Comparison of ENCODE assay signal across 24 mouse cellular contexts in genomic region chr4:123289038-123289437, GRCm38 (mm10). TPM values are rescaled to one million over a fixed set of nuclear protein-coding genes. Genes with fewer than 3 reads are reported as not detected.
A peak's percentile ranks its signal among the peaks of the same experiment; 100 is the strongest.
DNase-seq lines count a peak whose midpoint lies in the region; ATAC-seq and TF ChIP-seq lines count a peak whose summit lies in the region.
"Had no signal": no experiment of that assay in that cellular context is flagged by ENCODE, and none has a peak within 500 bp of the region (broad histone marks: within the 10 kb centered on the region; RNA-seq: fewer than 3 reads in every experiment).

No protein-coding gene starts in this region.

- 88% methylated on average over 12 of the region's 12 CpGs for WGBS in heart, embryonic 10.5 days
- 85% methylated on average over 12 of the region's 12 CpGs for WGBS in heart, adult 2 months
- 90% methylated on average over 12 of the region's 12 CpGs for WGBS in liver, embryonic 15.5 days (ENCODE audit: insufficient replicate concordance)
- 94% methylated on average over 12 of the region's 12 CpGs for WGBS in liver, postnatal 0 days (ENCODE audit: insufficient replicate concordance)

- peaks cover 8% of the 10 kb centered on the region for H3K9me3 ChIP-seq in erythroblast, embryonic 14.5 days (ENCODE audit: control insufficient read depth, low read length)
- H3K9me3 ChIP-seq in heart, embryonic 10.5 days = no peaks in the 10 kb centered on the region
- no peaks in the 10 kb centered on the region for H3K9me3 ChIP-seq in liver, embryonic 15.5 days (replicated peaks)
- H3K9me3 ChIP-seq in liver, postnatal 0 days (ENCODE audit: low read length) = no peaks in the 10 kb centered on the region
- H3K9me3 ChIP-seq: embryonic facial prominence, embryonic 10.5 days; forebrain, embryonic 12.5 days; heart, embryonic 12.5 days; hindbrain, embryonic 15.5 days had no signal

- H3K27ac ChIP-seq in heart, embryonic 10.5 days = no peak overlapping the region
- no peak overlapping the region for H3K27ac ChIP-seq in heart, adult 2 months
- H3K27ac ChIP-seq in liver, embryonic 15.5 days (replicated peaks) = peak overlapping the region; percentile 62
- no peak overlapping the region for H3K27ac ChIP-seq in liver, postnatal 0 days (ENCODE audit: low read depth)
- H3K27ac ChIP-seq: embryonic facial prominence, embryonic 10.5 days; forebrain, embryonic 12.5 days; hindbrain, embryonic 15.5 days had no signal

- H3K79me2 ChIP-seq in heart, adult 2 months (replicated peaks; ENCODE audit: control insufficient read depth, insufficient read depth, low read length) = no peaks in the 10 kb centered on the region

- TF ChIP-seq EP300 in heart, adult 2 months (IDR thresholded peaks at IDR 0.05; ENCODE audit: insufficient read depth, low read depth, low read length) = no peak
- TF ChIP-seq EP300 in liver, postnatal 0 days (IDR thresholded peaks at IDR 0.05; ENCODE audit: low read depth) = no peak

- TF ChIP-seq POLR2A in heart, adult 2 months (IDR thresholded peaks at IDR 0.05; ENCODE audit: insufficient read depth, low read depth, low read length) = no peak

- intact Hi-C loops in heart, adult 2 months (cut with DNase I) = no loop called here

- H3K36me3 ChIP-seq in erythroblast, embryonic 14.5 days (ENCODE audit: control insufficient read depth) = peaks cover 100% of the 10 kb centered on the region
- peaks cover 96% of the 10 kb centered on the region for H3K36me3 ChIP-seq in heart, embryonic 10.5 days
- peaks cover 8% of the 10 kb centered on the region for H3K36me3 ChIP-seq in heart, adult 2 months (ENCODE audit: control insufficient read depth, insufficient read depth, low read length)
- peaks cover 99% of the 10 kb centered on the region for H3K36me3 ChIP-seq in liver, embryonic 15.5 days (replicated peaks)
- peaks cover 87% of the 10 kb centered on the region for H3K36me3 ChIP-seq in liver, postnatal 0 days (replicated peaks; ENCODE audit: insufficient read depth, low read length)

- no peak for TF ChIP-seq CTCF in heart, adult 2 months (IDR thresholded peaks at IDR 0.05)
- TF ChIP-seq CTCF in liver, postnatal 0 days (IDR thresholded peaks at IDR 0.05; ENCODE audit: low read depth) = no peak

- no peak for ATAC-seq in erythroblast, adult 5-6 weeks (replicated peaks; ENCODE audit: low FRiP score, poor library complexity, severe bottlenecking)
- no peak for ATAC-seq in liver, embryonic 15.5 days (ENCODE audit: insufficient read depth)
- ATAC-seq in liver, postnatal 0 days = no peak
- ATAC-seq: activated CD4-positive, CD25-positive, alpha-beta regulatory T cell, adult 4 months; forebrain, postnatal 0 days; Patski had no signal

- H3K4me2 ChIP-seq in liver, embryonic 15.5 days = peak overlapping the region; percentile 73
- no peak overlapping the region for H3K4me2 ChIP-seq in liver, postnatal 0 days (ENCODE audit: low read depth, low read length)
- H3K4me2 ChIP-seq: forebrain, embryonic 12.5 days; heart, embryonic 12.5 days; hindbrain, embryonic 15.5 days had no signal

- H3K9ac ChIP-seq in heart, adult 2 months (ENCODE audit: low read depth, low read length) = no peak overlapping the region
- no peak overlapping the region for H3K9ac ChIP-seq in liver, embryonic 15.5 days
- H3K9ac ChIP-seq in liver, postnatal 0 days (replicated peaks) = no peak overlapping the region
- H3K9ac ChIP-seq: forebrain, embryonic 12.5 days; forebrain, postnatal 0 days; heart, embryonic 12.5 days; hindbrain, embryonic 15.5 days had no signal

- H3K4me3 ChIP-seq in erythroblast, embryonic 14.5 days (replicated peaks) = peak overlapping the region; percentile 66
- no peak overlapping the region for H3K4me3 ChIP-seq in heart, embryonic 10.5 days
- H3K4me3 ChIP-seq in heart, adult 2 months = no peak overlapping the region
- peak overlapping the region; percentile 74; the same call in 1 of the 2 replicates for H3K4me3 ChIP-seq in liver, embryonic 15.5 days (replicated peaks)
- no peak overlapping the region for H3K4me3 ChIP-seq in liver, postnatal 0 days (ENCODE audit: low read depth, low read length)
- H3K4me3 ChIP-seq: embryonic facial prominence, embryonic 10.5 days; forebrain, embryonic 12.5 days; heart, embryonic 12.5 days; hindbrain, embryonic 15.5 days had no signal

- DNase-seq in heart, embryonic 10.5 days (ENCODE audit: low spot score) = peak; percentile 73
- DNase-seq in heart, adult 2 months = no peak
- DNase-seq in liver, postnatal 0 days = no peak
- no peak for DNase-seq in ovary, postnatal 10 days (ENCODE audit: low spot score)
- DNase-seq: adrenal gland, postnatal 36 days; cerebellum, adult 2 months; cerebellum, postnatal 10 days; forebrain, postnatal 0 days; gastrocnemius, postnatal 25 days; heart, adult 18-20 months had no signal

- H3K27me3 ChIP-seq in erythroblast, embryonic 14.5 days (ENCODE audit: control insufficient read depth) = no peaks in the 10 kb centered on the region; the same call in 1 of the 2 replicates
- no peaks in the 10 kb centered on the region for H3K27me3 ChIP-seq in heart, embryonic 10.5 days (ENCODE audit: insufficient read depth, poor library complexity, severe bottlenecking)
- H3K27me3 ChIP-seq in heart, adult 2 months (ENCODE audit: control insufficient read depth, insufficient read depth, low read length) = no peaks in the 10 kb centered on the region
- H3K27me3 ChIP-seq in liver, embryonic 15.5 days = no peaks in the 10 kb centered on the region
- no peaks in the 10 kb centered on the region for H3K27me3 ChIP-seq in liver, postnatal 0 days (ENCODE audit: insufficient read depth, low read length)
- H3K27me3 ChIP-seq: forebrain, embryonic 12.5 days; heart, embryonic 12.5 days; hindbrain, embryonic 15.5 days; Patski had no signal

- peaks cover 64% of the 10 kb centered on the region for H3K4me1 ChIP-seq in erythroblast, embryonic 14.5 days (ENCODE audit: control insufficient read depth)
- peaks cover 33% of the 10 kb centered on the region for H3K4me1 ChIP-seq in heart, embryonic 10.5 days
- peaks cover 4% of the 10 kb centered on the region; the same call in 1 of the 2 replicates for H3K4me1 ChIP-seq in heart, adult 2 months (ENCODE audit: control insufficient read depth, insufficient read depth, low read length)
- peaks cover 46% of the 10 kb centered on the region for H3K4me1 ChIP-seq in liver, embryonic 15.5 days (replicated peaks)
- peaks cover 27% of the 10 kb centered on the region for H3K4me1 ChIP-seq in liver, postnatal 0 days (ENCODE audit: insufficient read depth)

RNA-seq across cellular contexts. Expression of gene Pabpc4, which starts 26.9 kb away (rescaled TPM):
- polyA plus RNA-seq in erythroblast, embryonic 14.5 days (2012) = 693 and 748 TPM in 2 replicates
- total RNA-seq in erythroblast, adult 5-6 weeks (2015; ENCODE audit: low replicate concordance) = 139 and 182 TPM in 2 replicates
- 218 and 250 TPM in 2 replicates for total RNA-seq in erythroblast, adult 5-6 weeks (2017; ENCODE audit: low replicate concordance)
- polyA plus RNA-seq in heart, embryonic 10.5 days (2016; fragmentation: Nextera tagmentation; extraction: Ambion mirVana) = 70.4 and 73.3 TPM in 2 replicates
- total RNA-seq in heart, adult 2 months (2021) = 100 to 1,000 TPM; 336 to 376 TPM
- 207 and 299 TPM in 2 replicates for polyA plus RNA-seq in heart, adult 2 months (2012; rRNA removed)
- polyA plus RNA-seq in liver, embryonic 15.5 days (2015; fragmentation: Nextera tagmentation; extraction: Ambion mirVana) = 79.4 and 99.7 TPM in 2 replicates
- 31.5 and 33.2 TPM in 2 replicates for polyA plus RNA-seq in liver, postnatal 0 days (2015; fragmentation: Nextera tagmentation; extraction: Ambion mirVana)

RNA-seq across cellular contexts. Expression of gene Oxct2a, which starts 34.4 kb away (rescaled TPM):
- polyA plus RNA-seq in erythroblast, embryonic 14.5 days (2012) = not detected in 2 replicates
- total RNA-seq in erythroblast, adult 5-6 weeks (2015; ENCODE audit: low replicate concordance) = not detected in 2 replicates
- not detected in 2 replicates for total RNA-seq in erythroblast, adult 5-6 weeks (2017; ENCODE audit: low replicate concordance)
- not detected in 2 replicates for polyA plus RNA-seq in heart, embryonic 10.5 days (2016; fragmentation: Nextera tagmentation; extraction: Ambion mirVana)
- total RNA-seq in heart, adult 2 months (2021) = not detected
- 0.06 TPM in 1 of 2 replicates, not detected in the other for polyA plus RNA-seq in heart, adult 2 months (2012; rRNA removed)
- polyA plus RNA-seq in liver, embryonic 15.5 days (2015; fragmentation: Nextera tagmentation; extraction: Ambion mirVana) = not detected in 2 replicates
- not detected in 2 replicates for polyA plus RNA-seq in liver, postnatal 0 days (2015; fragmentation: Nextera tagmentation; extraction: Ambion mirVana)
- total RNA-seq: adrenal gland, adult 18-20 months; adrenal gland, postnatal 36 days; heart, adult 18-20 months; heart, postnatal 25 days had no signal
- polyA plus RNA-seq: activated CD4-positive, CD25-positive, alpha-beta regulatory T cell, adult 4 months; cerebellum, adult 2 months; embryonic facial prominence, embryonic 10.5 days; embryonic facial prominence, embryonic 14.5 days; forebrain, embryonic 12.5 days; heart, embryonic 12.5 days; heart, embryonic 16.5 days; hindbrain, embryonic 11.5 days; hindbrain, embryonic 15.5 days; Patski had no signal

RNA-seq across cellular contexts. Expression of gene Bmp8a, which starts 54.0 kb away (rescaled TPM):
- not detected in 2 replicates for polyA plus RNA-seq in erythroblast, embryonic 14.5 days (2012)
- total RNA-seq in erythroblast, adult 5-6 weeks (2015; ENCODE audit: low replicate concordance) = not detected in 2 replicates
- not detected in 2 replicates for total RNA-seq in erythroblast, adult 5-6 weeks (2017; ENCODE audit: low replicate concordance)
- polyA plus RNA-seq in heart, embryonic 10.5 days (2016; fragmentation: Nextera tagmentation; extraction: Ambion mirVana) = 0.15 and 0.23 TPM in 2 replicates
- total RNA-seq in heart, adult 2 months (2021) = not detected
- polyA plus RNA-seq in heart, adult 2 months (2012; rRNA removed) = not detected in 2 replicates
- polyA plus RNA-seq in liver, embryonic 15.5 days (2015; fragmentation: Nextera tagmentation; extraction: Ambion mirVana) = 0.13 and 0.24 TPM in 2 replicates
- polyA plus RNA-seq in liver, postnatal 0 days (2015; fragmentation: Nextera tagmentation; extraction: Ambion mirVana) = 0.11 and 0.21 TPM in 2 replicates
- total RNA-seq: adrenal gland, adult 18-20 months; heart, adult 18-20 months had no signal
- polyA plus RNA-seq: activated CD4-positive, CD25-positive, alpha-beta regulatory T cell, adult 4 months; embryonic facial prominence, embryonic 10.5 days; forebrain, embryonic 12.5 days; Patski had no signal

RNA-seq across cellular contexts. Expression of gene Heyl, which starts 55.7 kb away (rescaled TPM):
- not detected in 2 replicates for polyA plus RNA-seq in erythroblast, embryonic 14.5 days (2012)
- total RNA-seq in erythroblast, adult 5-6 weeks (2015; ENCODE audit: low replicate concordance) = 0.21 TPM in 1 of 2 replicates, not detected in the other
- not detected in 2 replicates for total RNA-seq in erythroblast, adult 5-6 weeks (2017; ENCODE audit: low replicate concordance)
- 3.2 and 3.9 TPM in 2 replicates for polyA plus RNA-seq in heart, embryonic 10.5 days (2016; fragmentation: Nextera tagmentation; extraction: Ambion mirVana)
- total RNA-seq in heart, adult 2 months (2021) = 10 to 100 TPM; 15.8 to 16.5 TPM
- polyA plus RNA-seq in heart, adult 2 months (2012; rRNA removed) = 16.8 and 21.3 TPM in 2 replicates
- polyA plus RNA-seq in liver, embryonic 15.5 days (2015; fragmentation: Nextera tagmentation; extraction: Ambion mirVana) = 1.2 TPM in 2 replicates
- polyA plus RNA-seq in liver, postnatal 0 days (2015; fragmentation: Nextera tagmentation; extraction: Ambion mirVana) = 0.78 and 0.81 TPM in 2 replicates
- polyA plus RNA-seq: activated CD4-positive, CD25-positive, alpha-beta regulatory T cell, adult 4 months; Patski had no signal

Comparison
In these comparisons a context has a peak if more than half of its experiments do, and no peak if none do; other contexts are left out.
1. H3K4me3 ChIP-seq: peak in erythroblast, embryonic 14.5 days (single experiment) and liver, embryonic 15.5 days (single experiment); none in heart, embryonic 10.5 days (single experiment), heart, adult 2 months (single experiment) and liver, postnatal 0 days (single experiment).